Mouse (Mus musculus): ENCODE results near the gene Ppp6r3.

The Ppp6r3 gene

GRCm38 (mm10) chr19:3528646-3529045 is 46.9 kb downstream of the Ppp6r3 start:
- DNase-seq (ENCODE audit: extremely low read depth, low read depth): no peak

GRCm38 (mm10) chr19:3527531-3527930 is 48.0 kb downstream of the Ppp6r3 start:
- DNase-seq (ENCODE audit: extremely low read depth, low read depth): no peak

GRCm38 (mm10) chr19:3519471-3520169 is 55.9 kb downstream of the Ppp6r3 start:
- DNase-seq (ENCODE audit: extremely low read depth, low read depth): no peak

DNA sequence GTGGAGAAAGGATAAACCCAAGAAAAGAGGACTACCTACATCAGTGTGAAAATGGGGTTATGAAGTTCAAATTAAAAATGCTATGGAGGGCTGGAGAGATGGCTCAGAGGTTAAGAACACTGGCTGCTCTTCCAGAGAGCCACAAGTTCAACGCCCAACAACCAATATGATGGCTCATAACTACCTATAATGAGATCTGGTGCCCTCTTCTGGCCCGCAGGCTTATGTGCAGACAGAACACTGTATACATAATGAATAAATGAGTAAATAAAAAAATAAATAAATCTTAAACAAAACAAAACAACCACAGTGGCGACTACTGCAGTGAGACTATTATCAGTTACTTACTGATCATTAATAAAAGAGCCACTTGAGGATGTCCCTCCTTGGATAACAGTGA is 78.3 kb downstream of the Ppp6r3 start:
- no peak for DNase-seq (ENCODE audit: extremely low read depth, low read depth)

DNA sequence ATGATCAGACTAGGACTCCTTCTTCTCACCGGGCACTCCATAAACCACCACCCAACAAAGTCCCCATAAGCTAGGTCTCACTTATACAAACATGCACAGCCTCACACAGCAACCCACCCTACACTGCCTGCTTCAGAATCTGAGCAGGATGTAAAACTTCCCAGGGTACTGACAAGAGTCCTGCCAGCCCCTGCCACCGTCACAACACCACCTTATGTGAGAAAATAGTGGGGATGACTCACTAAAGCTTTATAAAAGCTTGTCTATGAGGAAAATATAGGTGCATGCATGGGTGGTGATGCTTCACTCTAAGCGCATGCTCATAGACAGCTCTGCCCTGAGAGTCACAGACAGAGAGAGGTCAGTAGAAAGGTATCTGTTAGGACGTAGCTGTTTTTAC is 85.7 kb downstream of the Ppp6r3 start:
- DNase-seq (ENCODE audit: extremely low read depth, low read depth): no peak

GRCm38 (mm10) chr19:3482831-3483230 is 92.7 kb downstream of the Ppp6r3 start:
- no peak for DNase-seq (ENCODE audit: extremely low read depth, low read depth)

DNA sequence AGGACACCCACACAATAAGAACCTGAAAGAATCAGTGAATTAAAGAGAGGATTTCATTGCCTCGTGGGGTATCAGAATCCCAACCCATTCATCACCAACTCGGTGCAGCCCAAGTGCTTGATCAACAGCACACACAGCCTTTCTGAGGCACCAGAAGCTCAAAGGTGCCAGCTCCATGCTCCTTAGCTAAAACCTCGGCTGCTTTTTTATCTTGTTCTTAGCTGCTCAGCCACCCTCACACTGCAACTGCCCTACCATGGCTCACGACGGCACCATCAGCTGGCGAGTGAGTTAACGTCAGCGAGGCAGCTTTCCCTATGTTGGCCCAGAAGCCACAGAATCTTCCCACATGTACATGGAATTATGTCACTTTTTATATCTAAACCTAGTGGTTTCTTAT is 95.4 kb downstream of the Ppp6r3 start:
- DNase-seq (ENCODE audit: extremely low read depth, low read depth): no peak

DNA sequence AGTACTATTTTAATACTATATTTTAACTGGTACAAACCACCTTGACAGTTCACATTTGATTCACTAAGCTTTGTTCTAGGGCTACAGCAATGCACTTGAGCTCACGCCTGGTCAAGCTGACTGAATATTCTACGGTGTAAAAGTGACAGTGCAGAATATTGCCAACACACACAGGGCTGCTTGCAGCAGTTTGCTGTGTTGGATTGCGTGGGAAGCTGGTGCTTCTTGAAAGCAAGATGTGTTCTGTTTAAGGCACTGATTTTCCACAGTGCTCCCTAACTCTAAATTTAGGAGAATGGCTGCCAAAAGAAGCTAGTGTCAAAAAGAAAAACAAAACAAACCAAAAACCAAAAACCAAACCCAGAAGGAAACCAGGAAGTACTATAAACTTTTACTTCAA is 98.6 kb downstream of the Ppp6r3 start:
- DNase-seq (ENCODE audit: extremely low read depth, low read depth): no peak

GRCm38 (mm10) chr19:3471218-3471617 is 104.3 kb downstream of the Ppp6r3 start:
- no peak for DNase-seq (ENCODE audit: extremely low read depth, low read depth)

DNA sequence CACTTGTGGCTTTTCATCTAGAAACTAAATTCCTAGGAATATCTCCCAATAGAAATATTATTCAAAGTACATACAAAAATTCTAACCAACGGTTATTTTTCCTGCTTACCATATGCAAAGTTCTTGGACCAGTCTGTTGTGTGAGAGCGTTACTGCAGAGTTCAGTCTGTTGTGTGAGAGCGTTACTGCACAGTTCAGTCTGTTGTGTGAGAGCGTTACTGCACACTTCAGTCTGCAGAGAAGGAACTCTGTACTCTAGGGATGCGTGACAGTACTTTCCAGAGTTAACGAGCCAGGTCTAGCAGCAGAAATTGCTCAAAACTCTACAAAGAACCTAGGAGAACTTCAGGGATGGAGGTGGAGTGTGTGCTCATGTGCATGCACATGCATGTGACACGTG is 108.0 kb downstream of the Ppp6r3 start:
- DNase-seq (ENCODE audit: extremely low read depth, low read depth): no peak

GRCm38 (mm10) chr19:3459986-3460385 is 115.6 kb downstream of the Ppp6r3 start:
- DNase-seq (ENCODE audit: extremely low read depth, low read depth): no peak

GRCm38 (mm10) chr19:3458331-3459099 is 117.0 kb downstream of the Ppp6r3 start:
- no peak for DNase-seq (ENCODE audit: extremely low read depth, low read depth)

- no peak for DNase-seq (ENCODE audit: extremely low read depth, low read depth)
Measured at GRCm38 (mm10) chr19:3457700-3458099, 117.8 kb downstream of the Ppp6r3 start.

DNA sequence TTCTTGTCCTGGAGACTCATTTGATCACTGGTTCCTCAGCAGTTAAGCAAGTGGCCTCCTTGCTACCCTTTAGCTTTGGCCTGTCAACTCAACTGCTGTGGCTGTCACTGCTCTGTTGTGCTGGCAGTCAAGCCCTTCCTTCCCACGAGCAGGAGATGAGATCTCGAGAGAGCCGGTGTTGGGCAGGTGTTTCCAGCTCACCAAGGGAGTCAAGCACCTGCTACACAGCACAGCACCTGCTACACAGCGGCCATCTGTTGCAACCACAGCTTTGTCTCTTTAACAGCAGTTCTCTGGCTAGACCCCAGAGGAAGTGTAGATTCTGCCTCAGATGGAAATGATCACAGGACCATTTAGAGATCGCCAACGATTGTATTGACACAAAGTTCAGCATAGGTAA is 123.9 kb downstream of the Ppp6r3 start:
- DNase-seq (ENCODE audit: extremely low read depth, low read depth): no peak

GRCm38 (mm10) chr19:3451170-3451569 is 124.4 kb downstream of the Ppp6r3 start:
- peak; percentile 41 for DNase-seq (ENCODE audit: extremely low read depth, low read depth)

DNA sequence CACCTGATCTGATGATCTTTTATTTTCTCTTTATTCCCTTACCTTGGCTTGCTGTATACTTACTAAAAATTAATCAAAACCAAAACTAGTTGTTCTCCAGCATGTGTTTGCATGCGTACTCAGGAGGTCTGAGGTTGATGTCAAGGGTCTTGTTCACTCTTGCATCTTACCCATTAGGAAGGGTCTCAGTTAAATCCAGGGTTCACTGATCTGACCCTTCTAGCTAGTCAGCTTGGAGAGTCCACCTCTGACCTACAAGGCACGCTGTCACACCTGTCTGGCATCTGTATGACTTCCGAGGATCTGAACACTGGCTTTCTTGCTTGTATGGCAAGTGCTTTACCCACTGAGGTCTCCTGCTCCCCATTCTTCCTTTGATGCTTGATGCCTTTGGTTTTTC is 124.8 kb downstream of the Ppp6r3 start:
- no peak for DNase-seq (ENCODE audit: extremely low read depth, low read depth)

DNA sequence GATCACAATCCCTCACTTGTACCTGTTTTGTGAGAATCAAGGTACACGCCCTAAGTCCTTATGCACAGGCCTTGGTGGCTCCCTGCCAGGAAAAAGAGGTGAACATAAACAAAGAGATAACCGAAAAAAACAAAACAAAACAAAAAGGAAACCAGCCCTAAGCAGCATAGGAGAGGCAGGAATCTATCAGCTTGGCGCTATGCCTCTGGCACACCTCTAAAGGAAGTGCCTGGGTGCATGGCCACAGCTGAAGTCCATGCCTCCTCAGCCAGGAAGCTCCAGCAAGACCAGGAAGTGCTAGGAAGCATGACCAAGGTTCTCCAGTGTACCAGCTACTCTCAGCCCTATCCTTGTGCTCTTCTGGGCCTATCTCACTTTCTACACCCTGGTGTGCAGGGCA is 126.3 kb downstream of the Ppp6r3 start:
- DNase-seq (ENCODE audit: extremely low read depth, low read depth): no peak

- no peak for DNase-seq (ENCODE audit: extremely low read depth, low read depth)
Measured at GRCm38 (mm10) chr19:3447348-3447747, 128.2 kb downstream of the Ppp6r3 start.

GRCm38 (mm10) chr19:3441092-3441491 is 134.5 kb downstream of the Ppp6r3 start:
- DNase-seq (ENCODE audit: extremely low read depth, low read depth): no peak

DNA sequence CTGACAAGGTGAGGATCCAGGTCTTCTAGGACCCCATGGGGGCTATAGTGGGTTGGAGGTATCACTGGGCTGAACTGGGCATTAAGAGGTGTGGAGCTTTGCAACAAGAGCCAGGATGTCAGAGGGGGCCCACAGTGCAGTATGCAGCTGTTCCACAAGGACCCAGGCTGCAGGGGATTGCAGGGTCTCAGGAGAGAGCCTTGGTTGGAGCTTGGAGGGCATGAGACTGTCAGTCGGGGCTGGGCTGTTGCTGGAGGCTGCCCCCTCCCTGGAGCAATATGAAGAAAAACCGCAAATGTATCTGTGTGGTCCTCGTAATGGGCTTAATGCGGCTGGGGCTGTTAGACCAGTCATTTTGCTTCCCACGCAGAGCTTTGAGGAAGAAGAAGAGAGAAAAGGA is 134.9 kb downstream of the Ppp6r3 start:
- DNase-seq (ENCODE audit: extremely low read depth, low read depth): no peak

DNA sequence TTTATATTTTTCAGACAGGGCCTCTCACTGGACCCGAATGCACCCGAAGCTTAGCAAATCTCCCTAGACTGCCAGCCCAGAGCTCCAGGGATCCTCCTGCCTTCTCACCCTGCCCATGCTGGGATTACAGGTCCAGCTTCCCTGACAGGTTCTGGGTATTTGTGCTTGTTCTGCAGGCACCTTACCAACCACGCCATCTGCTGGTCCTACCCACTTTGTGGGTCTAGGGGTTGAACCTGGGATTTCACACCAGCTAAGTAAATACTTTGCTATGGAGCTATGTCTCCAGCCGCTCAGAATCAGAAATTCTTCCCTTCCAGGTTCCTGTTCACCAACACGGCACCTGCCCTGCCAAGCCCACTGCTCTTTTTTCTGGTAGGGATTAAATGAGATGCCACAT is 137.6 kb downstream of the Ppp6r3 start:
- DNase-seq (ENCODE audit: extremely low read depth, low read depth): no peak

- DNase-seq (ENCODE audit: extremely low read depth, low read depth): peak; percentile 22
Measured at GRCm38 (mm10) chr19:3436840-3437239, 138.7 kb downstream of the Ppp6r3 start.

GRCm38 (mm10) chr19:3435824-3436223 is 139.7 kb downstream of the Ppp6r3 start:
- DNase-seq (ENCODE audit: extremely low read depth, low read depth): no peak
